Mouse (Mus musculus): Measurements from ENCODE around the gene St6galnac1. TPM values are rescaled to one million over a fixed set of nuclear protein-coding genes. Genes with fewer than 3 reads are reported as not detected.
"Not testable (repeated sequence)": the region's sequence is repeated elsewhere in the genome, so short reads cannot be mapped to it uniquely, and the experiment has no call there.

Gene St6galnac1
- total RNA-seq, 2 experiments from 2014 or later: not detected

GRCm38 (mm10) chr11:116801106-116801505 is 25.8 kb upstream of the St6galnac1 start:
- H3K27ac ChIP-seq: no peak overlapping the region
- no peak for DNase-seq (ENCODE audit: low spot score in 2 of 2)
- no peak overlapping the region for H3K4me3 ChIP-seq
- no peak for TF ChIP-seq CTCF (conservative IDR thresholded peaks at IDR 0.05)

- DNase-seq (ENCODE audit: low spot score in 2 of 2): peak in 1 of 2 experiments; percentile 58
- Histone ChIP-seq H3K27ac (no peak overlapping the region), H3K4me3 (no peak overlapping the region)
- TF ChIP-seq CTCF (conservative IDR thresholded peaks at IDR 0.05): no peak
Measured at GRCm38 (mm10) chr11:116799364-116799763, 24.1 kb upstream of the St6galnac1 start.

- H3K4me3 ChIP-seq: no peak overlapping the region
Measured at GRCm38 (mm10) chr11:116784221-116784620, 8.9 kb upstream of the St6galnac1 start.

GRCm38 (mm10) chr11:116782737-116783145 is 7.4 kb upstream of the St6galnac1 start:
- no peak overlapping the region for H3K4me3 ChIP-seq
- H3K27ac ChIP-seq: no peak overlapping the region
- 0 out of 2 replicates have a peak, but pooled peaks have one; percentile 8 for TF ChIP-seq CTCF (conservative IDR thresholded peaks at IDR 0.05)
- no peak for DNase-seq (ENCODE audit: low spot score in 2 of 2)

More at GRCm38 (mm10) chr11:116784221-116784620, 8.9 kb upstream of the St6galnac1 start:
- no peak for DNase-seq (ENCODE audit: low spot score in 2 of 2)
- no peak for TF ChIP-seq CTCF (conservative IDR thresholded peaks at IDR 0.05)
- no peak overlapping the region for H3K27ac ChIP-seq

- H3K27ac ChIP-seq: no peak overlapping the region
- DNase-seq (ENCODE audit: low spot score in 2 of 2): no peak
- no peak overlapping the region for H3K4me3 ChIP-seq
- no peak for TF ChIP-seq CTCF (conservative IDR thresholded peaks at IDR 0.05)
Measured at GRCm38 (mm10) chr11:116773205-116773604, 2.1 kb downstream of the St6galnac1 start.

GRCm38 (mm10) chr11:116769873-116770272 is 5.4 kb downstream of the St6galnac1 start:
- no peak overlapping the region for H3K4me3 ChIP-seq
- H3K27ac ChIP-seq: no peak overlapping the region
- DNase-seq (ENCODE audit: low spot score in 2 of 2): no peak
- no peak for TF ChIP-seq CTCF (conservative IDR thresholded peaks at IDR 0.05)

GRCm38 (mm10) chr11:116764946-116765345 is 10.4 kb downstream of the St6galnac1 start:
- TF ChIP-seq CTCF (conservative IDR thresholded peaks at IDR 0.05): no peak
- Histone ChIP-seq H3K27ac (no peak overlapping the region), H3K4me3 (no peak overlapping the region)
- DNase-seq (ENCODE audit: low spot score in 2 of 2): no peak

- TF ChIP-seq CTCF (conservative IDR thresholded peaks at IDR 0.05): no peak
- no peak overlapping the region for H3K4me3 ChIP-seq
- no peak overlapping the region for H3K27ac ChIP-seq
- no peak for DNase-seq (ENCODE audit: low spot score in 2 of 2)
Measured at GRCm38 (mm10) chr11:116764346-116764745, 11.0 kb downstream of the St6galnac1 start.

GRCm38 (mm10) chr11:116755191-116755590 is 20.1 kb downstream of the St6galnac1 start:
- no peak for TF ChIP-seq CTCF (conservative IDR thresholded peaks at IDR 0.05)
- H3K4me3 ChIP-seq: no peak overlapping the region
- DNase-seq (ENCODE audit: low spot score in 2 of 2): no peak
- H3K27ac ChIP-seq: no peak overlapping the region

- no peak for DNase-seq (ENCODE audit: low spot score in 2 of 2)
- TF ChIP-seq CTCF (conservative IDR thresholded peaks at IDR 0.05): no peak
- Histone ChIP-seq H3K27ac (no peak overlapping the region), H3K4me3 (no peak overlapping the region)
Measured at GRCm38 (mm10) chr11:116753674-116754470, 21.4 kb downstream of the St6galnac1 start.

GRCm38 (mm10) chr11:116749733-116750132 is 25.6 kb downstream of the St6galnac1 start:
- Histone ChIP-seq H3K27ac (no peak overlapping the region), H3K4me3 (no peak overlapping the region)
- no peak for DNase-seq (ENCODE audit: low spot score in 2 of 2)
- no peak for TF ChIP-seq CTCF (conservative IDR thresholded peaks at IDR 0.05)

- not testable (repeated sequence) for DNase-seq (ENCODE audit: low spot score in 2 of 2); H3K27ac ChIP-seq; H3K4me3 ChIP-seq
Measured at GRCm38 (mm10) chr11:116748692-116749091, 26.6 kb downstream of the St6galnac1 start.

- not testable (repeated sequence) for H3K27ac ChIP-seq; DNase-seq (ENCODE audit: low spot score in 2 of 2); H3K4me3 ChIP-seq
Measured at GRCm38 (mm10) chr11:116746822-116747221, 28.5 kb downstream of the St6galnac1 start.

GRCm38 (mm10) chr11:116745457-116745856 is 29.9 kb downstream of the St6galnac1 start:
- DNase-seq (ENCODE audit: low spot score in 2 of 2); H3K4me3 ChIP-seq; H3K27ac ChIP-seq: not testable (repeated sequence)

All from layer of hippocampus, adult 2 months (tissue).